ENCODE assay signal across 30 mouse cellular contexts in genomic region chr8:123329350-123329749, GRCm38 (mm10). TPM values are rescaled to one million over a fixed set of nuclear protein-coding genes. Genes with fewer than 3 reads are reported as not detected.
DNase-seq lines count a peak whose midpoint lies in the region; ATAC-seq and TF ChIP-seq lines count a peak whose summit lies in the region.
"Had no signal": no experiment of that assay in that cellular context is flagged by ENCODE, and none has a peak within 500 bp of the region (broad histone marks: within the 10 kb centered on the region; RNA-seq: fewer than 3 reads in every experiment).

No protein-coding gene starts in this region.

- H3K27ac ChIP-seq in MEL (ENCODE audit: control insufficient read depth, low read depth, low read length): peak overlapping the region; percentile 25; the same call in 1 of the 2 replicates
- H3K27ac ChIP-seq in stomach, postnatal 0 days (replicated peaks): no peak overlapping the region
- H3K27ac ChIP-seq in thymus, adult 2 months (ENCODE audit: control insufficient read depth, insufficient read depth, low read length): no peak overlapping the region
- H3K27ac ChIP-seq: embryonic facial prominence, embryonic 10.5 days; embryonic facial prominence, embryonic 13.5 days; forebrain, embryonic 10.5 days; forebrain, embryonic 13.5 days; hindbrain, embryonic 10.5 days; hindbrain, embryonic 13.5 days; intestine, embryonic 15.5 days had no signal

- TF ChIP-seq POLR2A in MEL (IDR thresholded peaks at IDR 0.05; ENCODE audit: control insufficient read depth in 1 of 2, insufficient read depth in 1 of 2, low read depth in 1 of 2, low read length in 2 of 2, poor library complexity in 1 of 2): no peak
- TF ChIP-seq POLR2A in thymus, adult 2 months (IDR thresholded peaks at IDR 0.05; ENCODE audit: control insufficient read depth, extremely low read depth, insufficient read depth, low read length, poor library complexity): no peak

- no peak overlapping the region for H3K9ac ChIP-seq in MEL (ENCODE audit: control insufficient read depth, low read depth, low read length, poor library complexity, severe bottlenecking)
- H3K9ac ChIP-seq in stomach, postnatal 0 days (ENCODE audit: low read length): no peak overlapping the region
- H3K9ac ChIP-seq: embryonic facial prominence, embryonic 13.5 days; forebrain, embryonic 13.5 days; hindbrain, embryonic 13.5 days; intestine, embryonic 15.5 days had no signal

- no peak for TF ChIP-seq RAD21 in MEL (IDR thresholded peaks at IDR 0.05; ENCODE audit: low read depth, low read length)

- no peaks in the 10 kb centered on the region for H3K79me2 ChIP-seq in MEL (ENCODE audit: control insufficient read depth, insufficient read depth, low read length, poor library complexity)

- ATAC-seq in granulocyte monocyte progenitor cell, adult 5-6 weeks (replicated peaks; ENCODE audit: poor library complexity, severe bottlenecking): peak; percentile 21; the same call in 1 of the 2 replicates
- peak; percentile 16; the same call in 1 of the 2 replicates for ATAC-seq in stomach, postnatal 0 days (ENCODE audit: low FRiP score, low TSS enrichment)
- ATAC-seq in erythroblast, adult 5-6 weeks (replicated peaks; ENCODE audit: low FRiP score, poor library complexity, severe bottlenecking): no peak
- ATAC-seq: CD4-positive, CD25-positive, alpha-beta regulatory T cell, adult 4 months; forebrain, embryonic 13.5 days; forebrain, embryonic 16.5 days; hindbrain, embryonic 16.5 days; intestine, embryonic 15.5 days; Patski had no signal

- H3K36me3 ChIP-seq in MEL (ENCODE audit: control insufficient read depth in 1 of 2, insufficient read depth in 2 of 2, low read length in 2 of 2): peaks cover 0 to 14% of the 10 kb centered on the region in 2 experiments; a peak in 2 of 4 replicates
- no peaks in the 10 kb centered on the region for H3K36me3 ChIP-seq in stomach, postnatal 0 days (ENCODE audit: control insufficient read depth, insufficient read depth, low read length)
- H3K36me3 ChIP-seq in thymus, adult 2 months (ENCODE audit: control insufficient read depth, insufficient read depth, low read length): no peaks in the 10 kb centered on the region
- H3K36me3 ChIP-seq: embryonic facial prominence, embryonic 10.5 days; embryonic facial prominence, embryonic 13.5 days; forebrain, embryonic 10.5 days; hindbrain, embryonic 10.5 days; hindbrain, embryonic 13.5 days; intestine, embryonic 15.5 days had no signal

- peaks cover 0 to 27% of the 10 kb centered on the region in 2 experiments; a peak in 3 of 4 replicates for H3K4me1 ChIP-seq in MEL (ENCODE audit: control insufficient read depth in 1 of 2, insufficient read depth in 2 of 2, low read length in 2 of 2)
- H3K4me1 ChIP-seq in stomach, postnatal 0 days (replicated peaks; ENCODE audit: control insufficient read depth, insufficient read depth): no peaks in the 10 kb centered on the region
- H3K4me1 ChIP-seq in thymus, adult 2 months (replicated peaks; ENCODE audit: control insufficient read depth, insufficient read depth, low read length): peaks cover 25% of the 10 kb centered on the region

- TF ChIP-seq EP300 in MEL (IDR thresholded peaks at IDR 0.05; ENCODE audit: low read depth in 1 of 2, low read length in 2 of 2): peak; percentile 59 to 72
- TF ChIP-seq EP300 in stomach, postnatal 0 days (optimal IDR thresholded peaks at IDR 0.05): no peak

- 63% methylated on average over 4 of the region's 4 CpGs for WGBS in stomach, postnatal 0 days
- WGBS in thymus, adult 2 months: 54% methylated on average over 4 of the region's 4 CpGs

- no peaks in the 10 kb centered on the region for H3K27me3 ChIP-seq in MEL (ENCODE audit: control insufficient read depth in 1 of 2, insufficient read depth in 2 of 2, low read length in 2 of 2)
- H3K27me3 ChIP-seq in stomach, postnatal 0 days (ENCODE audit: control insufficient read depth, insufficient read depth, low read length): no peaks in the 10 kb centered on the region
- H3K27me3 ChIP-seq in thymus, adult 2 months (ENCODE audit: control insufficient read depth, insufficient read depth, low read length): no peaks in the 10 kb centered on the region
- H3K27me3 ChIP-seq: forebrain, embryonic 13.5 days; Patski had no signal

- no peak for TF ChIP-seq CTCF in MEL (IDR thresholded peaks at IDR 0.05 in 2 of 3, conservative IDR thresholded peaks at IDR 0.05 in 1 of 3; ENCODE audit: control insufficient read depth in 1 of 3, insufficient read depth in 1 of 3, low read depth in 2 of 3, low read length in 3 of 3, poor library complexity in 1 of 3, severe bottlenecking in 1 of 3)
- no peak for TF ChIP-seq CTCF in stomach, postnatal 0 days (IDR thresholded peaks at IDR 0.05; ENCODE audit: low read depth)
- no peak for TF ChIP-seq CTCF in thymus, adult 2 months (IDR thresholded peaks at IDR 0.05; ENCODE audit: borderline replicate concordance, control insufficient read depth, extremely low read depth, insufficient read depth, low read length, poor library complexity)

- no peaks in the 10 kb centered on the region for H3K9me3 ChIP-seq in MEL (replicated peaks; ENCODE audit: insufficient read depth, low read length)
- no peaks in the 10 kb centered on the region for H3K9me3 ChIP-seq in stomach, postnatal 0 days (ENCODE audit: control insufficient read depth, low read length)
- H3K9me3 ChIP-seq: embryonic facial prominence, embryonic 10.5 days; embryonic facial prominence, embryonic 13.5 days; forebrain, embryonic 10.5 days; forebrain, embryonic 13.5 days; hindbrain, embryonic 10.5 days; hindbrain, embryonic 13.5 days; intestine, embryonic 15.5 days had no signal

- H3K4me3 ChIP-seq in MEL (ENCODE audit: control insufficient read depth in 1 of 2, insufficient read depth in 1 of 2, low read depth in 2 of 2, low read length in 2 of 2): no peak overlapping the region
- H3K4me3 ChIP-seq in stomach, postnatal 0 days (ENCODE audit: low read depth, low read length): no peak overlapping the region
- no peak overlapping the region for H3K4me3 ChIP-seq in thymus, adult 2 months (ENCODE audit: control insufficient read depth, insufficient read depth, low read length)
- H3K4me3 ChIP-seq: embryonic facial prominence, embryonic 10.5 days; embryonic facial prominence, embryonic 13.5 days; forebrain, embryonic 10.5 days; forebrain, embryonic 13.5 days; hindbrain, embryonic 10.5 days; hindbrain, embryonic 13.5 days; intestine, embryonic 15.5 days had no signal

- peak; percentile 66 for DNase-seq in MEL (ENCODE audit: low read depth, low spot score)
- DNase-seq in stomach, postnatal 0 days (ENCODE audit: low spot score): no peak
- no peak for DNase-seq in cerebellum, postnatal 4 days (ENCODE audit: low spot score in 2 of 2)
- DNase-seq in thymus, adult 2 months: no peak
- DNase-seq: adrenal gland, adult 2 months; adrenal gland, postnatal 14 days; cerebellum, adult 11 months; cerebellum, adult 9-10 months; cerebellum, postnatal 14 days; embryo, embryonic 11 days; gastrocnemius, postnatal 10 days; gastrocnemius, postnatal 36 days; heart, adult 11 months; heart, postnatal 36 days; kidney, adult 11 months had no signal

- no peak overlapping the region for H3K4me2 ChIP-seq in stomach, postnatal 0 days (replicated peaks; ENCODE audit: low read depth)
- H3K4me2 ChIP-seq: embryonic facial prominence, embryonic 13.5 days; forebrain, embryonic 13.5 days; heart, embryonic 11.5 days; hindbrain, embryonic 13.5 days; intestine, embryonic 15.5 days had no signal

TF ChIP-seq in MEL, 35 proteins besides CTCF, POLR2A, EP300 and RAD21 (continues in another document):
- TF ChIP-seq MYB (IDR thresholded peaks at IDR 0.05; ENCODE audit: low read depth, low read length) (no peak), SIN3A (IDR thresholded peaks at IDR 0.05; ENCODE audit: low read length) (0 out of 2 replicates have a peak, but pooled peaks have one; percentile 24), ZC3H11A (IDR thresholded peaks at IDR 0.05; ENCODE audit: low read depth, low read length) (no peak), TAL1 (IDR thresholded peaks at IDR 0.05; ENCODE audit: low read length) (peak; percentile 55), TCF12 (IDR thresholded peaks at IDR 0.05; ENCODE audit: low read depth, low read length) (0 out of 2 replicates have a peak, but pooled peaks have one; percentile 43)

RNA-seq across cellular contexts. Expression of gene Spire2, which starts 3.2 kb away (rescaled TPM):
- total RNA-seq in MEL (2012; rRNA removed): 1.1 and 2.8 TPM in 2 replicates
- 1 to 10 TPM in 1 of 2 experiments, not detected in 1; 5.4 TPM for polyA plus RNA-seq in MEL (2012; ENCODE audit: insufficient read depth in 1 of 2, insufficient read length in 2 of 2, low read depth in 1 of 2, low replicate concordance in 2 of 2, missing spikeins in 1 of 2)
- total RNA-seq in granulocyte monocyte progenitor cell, adult 5-6 weeks (2014; fragmentation: Nextera tagmentation): not detected in 2 replicates
- total RNA-seq in granulocyte monocyte progenitor cell, adult 5-6 weeks (2017): 0.13 TPM in 1 of 2 replicates, not detected in the other
- 12.4 and 13.1 TPM in 2 replicates for polyA plus RNA-seq in stomach, postnatal 0 days (2015; fragmentation: Nextera tagmentation; extraction: Ambion mirVana)
- polyA plus RNA-seq in thymus, adult 2 months (2012; rRNA removed): 2.1 and 2.5 TPM in 2 replicates
- not detected in 2 replicates for total RNA-seq in erythroblast, adult 5-6 weeks (2015; ENCODE audit: low replicate concordance)
- total RNA-seq in erythroblast, adult 5-6 weeks (2017; ENCODE audit: low replicate concordance): 0.09 TPM in 1 of 2 replicates, not detected in the other
- polyA plus RNA-seq: CD4-positive, CD25-positive, alpha-beta regulatory T cell, adult 4 months had no signal

RNA-seq across cellular contexts. Expression of gene Fanca, which starts 11.0 kb away (rescaled TPM):
- 22.9 and 32.2 TPM in 2 replicates for total RNA-seq in MEL (2012; rRNA removed)
- polyA plus RNA-seq in MEL (2012; ENCODE audit: insufficient read depth in 1 of 2, insufficient read length in 2 of 2, low read depth in 1 of 2, low replicate concordance in 2 of 2, missing spikeins in 1 of 2): 10 to 100 TPM in 1 of 2 experiments, not detected in 1; 75.9 TPM
- 52.0 and 70.0 TPM in 2 replicates for total RNA-seq in granulocyte monocyte progenitor cell, adult 5-6 weeks (2014; fragmentation: Nextera tagmentation)
- total RNA-seq in granulocyte monocyte progenitor cell, adult 5-6 weeks (2017): 30.2 and 39.5 TPM in 2 replicates
- polyA plus RNA-seq in stomach, postnatal 0 days (2015; fragmentation: Nextera tagmentation; extraction: Ambion mirVana): 5.3 and 5.7 TPM in 2 replicates
- 84.5 and 97.2 TPM in 2 replicates for polyA plus RNA-seq in thymus, adult 2 months (2012; rRNA removed)
- 2.3 and 16.5 TPM in 2 replicates for total RNA-seq in erythroblast, adult 5-6 weeks (2015; ENCODE audit: low replicate concordance)
- total RNA-seq in erythroblast, adult 5-6 weeks (2017; ENCODE audit: low replicate concordance): 11.1 and 22.0 TPM in 2 replicates
- total RNA-seq: gastrocnemius, adult 18-20 months had no signal

RNA-seq across cellular contexts. Expression of gene Tcf25, which starts 44.2 kb away (rescaled TPM):
- total RNA-seq in MEL (2012; rRNA removed): 107 TPM in 2 replicates
- 100 to 1,000 TPM in 1 of 2 experiments, not detected in 1; 327 TPM for polyA plus RNA-seq in MEL (2012; ENCODE audit: insufficient read depth in 1 of 2, insufficient read length in 2 of 2, low read depth in 1 of 2, low replicate concordance in 2 of 2, missing spikeins in 1 of 2)
- 110 and 113 TPM in 2 replicates for total RNA-seq in granulocyte monocyte progenitor cell, adult 5-6 weeks (2014; fragmentation: Nextera tagmentation)
- total RNA-seq in granulocyte monocyte progenitor cell, adult 5-6 weeks (2017): 194 and 224 TPM in 2 replicates
- 133 and 146 TPM in 2 replicates for polyA plus RNA-seq in stomach, postnatal 0 days (2015; fragmentation: Nextera tagmentation; extraction: Ambion mirVana)
- 256 and 261 TPM in 2 replicates for polyA plus RNA-seq in thymus, adult 2 months (2012; rRNA removed)
- 25.3 and 45.0 TPM in 2 replicates for total RNA-seq in erythroblast, adult 5-6 weeks (2015; ENCODE audit: low replicate concordance)
- total RNA-seq in erythroblast, adult 5-6 weeks (2017; ENCODE audit: low replicate concordance): 19.5 and 29.4 TPM in 2 replicates
